Mouse (Mus musculus) megakaryocyte, embryonic 14.5 days (primary cell): ENCODE measurements around the gene Acot5. TPM values are rescaled to one million over a fixed set of nuclear protein-coding genes. Genes with fewer than 3 reads are reported as not detected.

Experiments used
- H3K27me3 ChIP-seq: replicated peaks from 2 replicates; pipeline ENCODE3; 2012; ENCODE audit warnings: inconsistent platforms
- H3K36me3 ChIP-seq: replicated peaks from 2 replicates; pipeline ENCODE3; 2012; ENCODE audit warnings: low read length, inconsistent platforms, mixed read lengths
- H3K4me1 ChIP-seq: 2 replicates; pipeline ENCODE4 v1.6.1; 2012; ENCODE audit warnings: inconsistent platforms
- H3K4me3 ChIP-seq: replicated peaks from 2 replicates; pipeline ENCODE3; 2012; ENCODE audit warnings: moderate library complexity, mild to moderate bottlenecking, inconsistent platforms
- H3K9me3 ChIP-seq: 2 replicates; pipeline ENCODE4 v1.6.1; 2012; ENCODE audit warnings: inconsistent platforms
- FLI1 ChIP-seq: IDR thresholded peaks from 2 replicates; pipeline ENCODE4 v1.6.1; 2012; ENCODE audit warnings: low read length, inconsistent platforms, mixed read lengths
- GATA1 ChIP-seq: IDR thresholded peaks from 3 replicates; pipeline ENCODE4 v1.6.1; 2012; ENCODE audit warnings: mixed read lengths, low read length, inconsistent platforms, borderline replicate concordance
- polyA plus RNA-seq: library from polyadenylated mRNA; stranded (reverse); fragments of >175 nt; gene quantifications from 2 replicates; pipeline ENCODE4 v1.2.3, GENCODE M21; 2012; ENCODE audit warnings: low replicate concordance; ENCODE audit not compliant: insufficient read depth

Gene Acot5
- polyA plus RNA-seq, 1 experiment: not detected

DNA sequence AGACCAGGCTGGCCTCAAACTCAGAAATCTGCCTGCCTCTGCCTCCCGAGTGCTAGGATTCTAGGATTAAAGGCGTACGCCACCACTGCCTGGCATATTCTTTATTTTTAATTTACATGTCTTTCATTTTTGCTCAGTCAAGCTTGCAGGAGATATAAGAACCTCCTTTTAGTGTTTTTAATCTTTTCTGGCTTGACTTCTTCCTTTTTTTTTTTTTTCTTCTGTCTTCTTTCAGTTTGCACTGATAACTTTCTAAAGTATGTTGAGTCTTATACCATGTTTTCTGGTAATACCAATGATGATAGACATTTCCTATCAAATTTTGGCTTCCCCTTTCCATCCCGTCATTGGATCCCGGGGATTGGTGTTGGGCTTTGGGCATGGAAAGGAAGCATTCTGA lies 50.5 kb downstream of the Acot5 start:
- Histone ChIP-seq H3K36me3 (no peaks in the 10 kb centered on the region), H3K27me3 (no peaks in the 10 kb centered on the region), H3K9me3 (no peaks in the 10 kb centered on the region), H3K4me1 (peaks cover 7% of the 10 kb centered on the region), H3K4me3 (no peak overlapping the region)
- TF ChIP-seq FLI1 (no peak), GATA1 (no peak)

Other genes starting within 250 kb of the Acot5 start
- 13.4 and 19.5 TPM in 2 replicates for gene Numb, start 147.4 kb upstream of the Acot5 start, polyA plus RNA-seq
- gene Riox1, start 118.7 kb upstream of the Acot5 start, polyA plus RNA-seq: 27.4 and 68.6 TPM in 2 replicates
- gene Heatr4, start 84.5 kb upstream of the Acot5 start, polyA plus RNA-seq: not detected in 2 replicates
- gene Acot2, start 81.5 kb upstream of the Acot5 start, polyA plus RNA-seq: 5.9 and 6.7 TPM in 2 replicates
- 0.59 TPM in 1 of 2 replicates, not detected in the other for gene Acot1, start 59.8 kb upstream of the Acot5 start, polyA plus RNA-seq
- gene Acot4, start 30.9 kb upstream of the Acot5 start, polyA plus RNA-seq: not detected in 2 replicates
- not detected in 2 replicates for gene Gm49366, start 30.4 kb upstream of the Acot5 start, polyA plus RNA-seq
- not detected in 2 replicates for gene Acot3, start 17.2 kb upstream of the Acot5 start, polyA plus RNA-seq
- 0.16 TPM in 1 of 2 replicates, not detected in the other for gene Acot6, start 31.3 kb downstream of the Acot5 start, polyA plus RNA-seq
- gene Dnal1, start 45.0 kb downstream of the Acot5 start, polyA plus RNA-seq: 0.44 TPM in 1 of 2 replicates, not detected in the other
- 0.04 TPM in 1 of 2 replicates, not detected in the other for gene Pnma1, start 79.2 kb downstream of the Acot5 start, polyA plus RNA-seq
- gene Elmsan1, start 149.6 kb downstream of the Acot5 start, polyA plus RNA-seq: 9.8 and 10.1 TPM in 2 replicates
- gene Ptgr2, start 215.9 kb downstream of the Acot5 start, polyA plus RNA-seq: 3.3 TPM in 1 of 2 replicates, not detected in the other
- gene Zfp410, start 247.5 kb downstream of the Acot5 start, polyA plus RNA-seq: 2.2 TPM in 1 of 2 replicates, not detected in the other